Mouse (Mus musculus) CH12.LX (cell line): ENCODE data around the gene Megf8.

ENCODE experiments used
- ELF1 ChIP-seq: IDR thresholded peaks from 2 replicates; pipeline ENCODE4 v1.6.1; 2014; ENCODE audit warnings: low read depth, mild to moderate bottlenecking, inconsistent platforms, low read length, improper control_type of control experiment
- ZC3H11A ChIP-seq: IDR thresholded peaks from 2 replicates; pipeline ENCODE4 v1.6.1; 2012; ENCODE audit warnings: low read depth, mild to moderate bottlenecking, inconsistent platforms, low read length, improper control_type of control experiment

DNA sequence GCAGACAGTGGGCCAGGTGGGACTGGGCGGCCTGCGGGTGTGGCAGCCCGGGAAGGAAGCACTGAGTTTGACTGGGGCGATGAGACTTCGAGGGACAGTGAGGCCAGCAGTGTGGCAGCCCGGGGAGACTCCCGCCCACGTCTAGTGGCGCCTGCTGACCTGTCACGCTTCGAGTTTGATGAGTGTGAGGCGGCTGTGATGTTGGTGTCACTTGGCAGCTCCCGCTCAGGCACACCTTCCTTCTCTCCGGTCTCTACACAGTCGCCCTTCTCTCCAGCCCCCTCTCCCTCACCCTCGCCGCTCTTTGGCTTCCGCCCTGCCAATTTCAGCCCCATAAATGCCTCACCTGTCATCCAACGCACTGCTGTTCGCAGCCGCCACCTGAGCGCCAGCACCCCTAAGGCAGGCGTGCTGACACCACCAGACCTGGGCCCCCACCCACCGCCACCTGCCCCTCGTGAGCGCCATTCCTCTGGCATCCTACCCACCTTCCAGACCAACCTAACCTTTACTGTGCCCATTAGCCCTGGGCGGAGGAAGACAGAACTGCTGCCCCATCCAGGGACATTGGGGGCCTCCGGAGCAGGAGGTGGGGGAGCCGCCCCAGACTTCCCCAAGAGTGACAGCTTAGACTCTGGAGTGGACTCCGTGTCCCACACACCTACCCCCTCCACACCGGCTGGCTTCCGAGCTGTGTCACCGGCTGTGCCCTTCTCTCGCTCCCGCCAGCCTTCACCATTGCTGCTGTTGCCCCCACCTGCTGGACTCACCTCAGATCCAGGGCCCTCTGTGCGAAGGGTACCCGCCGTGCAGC is 44.3 kb upstream of the Megf8 start:
- TF ChIP-seq ZC3H11A (no peak), ELF1 (no peak)
